10 mouse cellular contexts compared by ENCODE assay signal in genomic region chr12:118837361-118837760, GRCm38 (mm10). TPM values are rescaled to one million over a fixed set of nuclear protein-coding genes. Genes with fewer than 3 reads are reported as not detected.
DNase-seq lines count a peak whose midpoint lies in the region; ATAC-seq and TF ChIP-seq lines count a peak whose summit lies in the region.
"Had no signal": no experiment of that assay in that cellular context is flagged by ENCODE, and none has a peak within 500 bp of the region (broad histone marks: within the 10 kb centered on the region; RNA-seq: fewer than 3 reads in every experiment).

No protein-coding gene starts in this region.

- no peaks in the 10 kb centered on the region for H3K79me2 ChIP-seq in C2C12 (ENCODE audit: control insufficient read depth, insufficient read depth)

- peak overlapping the region; percentile 12 for H3ac ChIP-seq in C2C12 (ENCODE audit: control insufficient read depth, insufficient read length, low read depth)

- no peak for TF ChIP-seq CTCF in C2C12 (IDR thresholded peaks at IDR 0.05; ENCODE audit: control insufficient read depth, insufficient read depth, insufficient read length)
- TF ChIP-seq CTCF in forebrain, postnatal 0 days (IDR thresholded peaks at IDR 0.05; ENCODE audit: low read depth) = no peak

- H3K9me3 ChIP-seq in heart, embryonic 10.5 days = no peaks in the 10 kb centered on the region
- no peaks in the 10 kb centered on the region for H3K9me3 ChIP-seq in forebrain, postnatal 0 days (ENCODE audit: low read length)
- no peaks in the 10 kb centered on the region for H3K9me3 ChIP-seq in liver, embryonic 15.5 days (replicated peaks)

- H3K79me3 ChIP-seq in C2C12 (ENCODE audit: low read depth) = no peaks in the 10 kb centered on the region

- DNase-seq in heart, embryonic 10.5 days (ENCODE audit: low spot score) = no peak
- DNase-seq in heart, postnatal 14 days = no peak
- peak; percentile 36 for DNase-seq in forebrain, postnatal 0 days
- DNase-seq in cerebellum, adult 11 months = no peak
- no peak for DNase-seq in frontal cortex, postnatal 36 days (ENCODE audit: low spot score in 2 of 2)
- DNase-seq: lung, adult 18-20 months had no signal

- intact Hi-C loops in heart, postnatal 14 days (cut with DNase I) = loop anchor here (2.0 kb wide), 1 partner anchor 13 kb away; no protein-coding TSS in a partner anchor

- H3K36me3 ChIP-seq in heart, embryonic 10.5 days = no peaks in the 10 kb centered on the region
- no peaks in the 10 kb centered on the region for H3K36me3 ChIP-seq in C2C12 (ENCODE audit: control insufficient read depth, insufficient read depth)
- no peaks in the 10 kb centered on the region for H3K36me3 ChIP-seq in forebrain, postnatal 0 days (ENCODE audit: insufficient read depth)
- H3K36me3 ChIP-seq in liver, embryonic 15.5 days (replicated peaks) = no peaks in the 10 kb centered on the region

- peaks cover 14% of the 10 kb centered on the region; the same call in 1 of the 2 replicates for H3K4me1 ChIP-seq in heart, embryonic 10.5 days
- H3K4me1 ChIP-seq in forebrain, postnatal 0 days (ENCODE audit: insufficient read depth) = peaks cover 8% of the 10 kb centered on the region; the same call in 1 of the 2 replicates
- H3K4me1 ChIP-seq in liver, embryonic 15.5 days (replicated peaks) = no peaks in the 10 kb centered on the region

- peak overlapping the region; percentile 76 for H3K4me2 ChIP-seq in forebrain, postnatal 0 days (ENCODE audit: low read depth)
- H3K4me2 ChIP-seq in liver, embryonic 15.5 days = peak overlapping the region; percentile 62; the same call in 1 of the 2 replicates

- H3K27ac ChIP-seq in heart, embryonic 10.5 days = no peak overlapping the region
- H3K27ac ChIP-seq in forebrain, postnatal 0 days (ENCODE audit: low read depth, low read length) = no peak overlapping the region
- no peak overlapping the region for H3K27ac ChIP-seq in liver, embryonic 15.5 days (replicated peaks)

- H3K4me3 ChIP-seq in heart, embryonic 10.5 days = peak overlapping the region; percentile 77
- peak overlapping the region; percentile 30 for H3K4me3 ChIP-seq in C2C12 (ENCODE audit: insufficient read depth, poor library complexity, severe bottlenecking)
- H3K4me3 ChIP-seq in forebrain, postnatal 0 days (ENCODE audit: low read depth, low read length) = peak overlapping the region; percentile 40
- H3K4me3 ChIP-seq in liver, embryonic 15.5 days (replicated peaks) = no peak overlapping the region

- WGBS in heart, embryonic 10.5 days = 3% methylated on average over 11 of the region's 11 CpGs
- 23% methylated on average over 11 of the region's 11 CpGs for WGBS in forebrain, postnatal 0 days
- 3% methylated on average over 11 of the region's 11 CpGs for WGBS in liver, embryonic 15.5 days (ENCODE audit: insufficient replicate concordance)

- ATAC-seq in forebrain, postnatal 0 days = no peak
- no peak for ATAC-seq in liver, embryonic 15.5 days (ENCODE audit: insufficient read depth)
- no peak for ATAC-seq in monocyte, adult 5-6 weeks (replicated peaks; ENCODE audit: insufficient number of reproducible peaks, low FRiP score, low TSS enrichment, poor library complexity, severe bottlenecking)

- H3K9ac ChIP-seq in forebrain, postnatal 0 days = 0 out of 2 replicates have a peak overlapping the region, but pooled peaks have one; percentile 39
- H3K9ac ChIP-seq in liver, embryonic 15.5 days = no peak overlapping the region

- H3K27me3 ChIP-seq in heart, embryonic 10.5 days (ENCODE audit: insufficient read depth, poor library complexity, severe bottlenecking) = peaks cover 71% of the 10 kb centered on the region
- H3K27me3 ChIP-seq in C2C12 (ENCODE audit: control insufficient read depth, insufficient read depth, insufficient read length) = no peaks in the 10 kb centered on the region
- H3K27me3 ChIP-seq in forebrain, postnatal 0 days (ENCODE audit: insufficient read depth, low read length) = peaks cover 49% of the 10 kb centered on the region
- H3K27me3 ChIP-seq in liver, embryonic 15.5 days = peaks cover 73% of the 10 kb centered on the region

TF ChIP-seq in C2C12, 6 proteins besides CTCF, POLR2A, EP300 and RAD21:
- TF ChIP-seq MAX (IDR thresholded peaks at IDR 0.05) (no peak), MYOD1 (IDR thresholded peaks at IDR 0.05; ENCODE audit: control insufficient read depth, insufficient read length, low read depth) (no peak), FOSL1 (IDR thresholded peaks at IDR 0.05; ENCODE audit: insufficient read depth, low read length, poor library complexity, severe bottlenecking) (no peak), MYOG (IDR thresholded peaks at IDR 0.05; ENCODE audit: control insufficient read depth, extremely low read depth, insufficient read length) (no peak), CEBPB (IDR thresholded peaks at IDR 0.05; ENCODE audit: low read depth) (no peak), USF1 (IDR thresholded peaks at IDR 0.05; ENCODE audit: low read depth) (no peak)

RNA-seq across cellular contexts. Expression of gene Sp8, which starts 8.8 kb away (rescaled TPM):
- polyA plus RNA-seq in heart, embryonic 10.5 days (2016; fragmentation: Nextera tagmentation; extraction: Ambion mirVana) = 0.07 and 0.46 TPM in 2 replicates
- total RNA-seq in heart, postnatal 14 days (2021) = not detected
- polyA plus RNA-seq in C2C12 (2012; fragmentation: generic; extraction: Trizol) = 1.2 TPM
- total RNA-seq in forebrain, postnatal 0 days (2014; rRNA removed) = 14.4 and 21.1 TPM in 2 replicates
- polyA plus RNA-seq in forebrain, postnatal 0 days (2015; fragmentation: Nextera tagmentation; extraction: Ambion mirVana) = 8.1 and 9.2 TPM in 2 replicates
- not detected in 2 replicates for polyA plus RNA-seq in liver, embryonic 15.5 days (2015; fragmentation: Nextera tagmentation; extraction: Ambion mirVana)
- not detected in 3 replicates for total RNA-seq in monocyte, adult 5-6 weeks (2017)
- polyA plus RNA-seq: spleen, adult 2 months had no signal
